In genomic region chr19:32572191-32572590, GRCm38 (mm10) we compare ENCODE assay signal across 32 mouse cellular contexts.
"Had no signal": no experiment of that assay in that cellular context is flagged by ENCODE, and none has a peak within 500 bp of the region (broad histone marks: within the 10 kb centered on the region; RNA-seq: fewer than 3 reads in every experiment).

No protein-coding gene starts in this region.

- H3K27me3 ChIP-seq: limb, embryonic 12.5 days; limb, embryonic 13.5 days; limb, embryonic 15.5 days; liver, embryonic 13.5 days; liver, embryonic 15.5 days; lung, embryonic 15.5 days; midbrain, embryonic 12.5 days; midbrain, embryonic 13.5 days; midbrain, embryonic 15.5 days; neural tube, embryonic 12.5 days had no signal

- H3K27ac ChIP-seq: left cerebral cortex, adult 2 months; limb, embryonic 10.5 days; limb, embryonic 12.5 days; limb, embryonic 13.5 days; limb, embryonic 15.5 days; liver, embryonic 14.5 days; lung, embryonic 15.5 days; macrophage; midbrain, embryonic 10.5 days; midbrain, embryonic 12.5 days; midbrain, embryonic 13.5 days; midbrain, embryonic 15.5 days; neural tube, embryonic 12.5 days had no signal

- DNase-seq: left cerebral cortex, postnatal 4 days; liver; liver, embryonic 13.5 days; liver, postnatal 0 days; lung, adult 18-20 months; lung, adult 2 months; lung, embryonic 14.5 days; lung, postnatal 10 days; lung, postnatal 14 days; lung, postnatal 36 days; lung, postnatal 4 days; midbrain, embryonic 14.5 days had no signal

- H3K4me2 ChIP-seq: limb, embryonic 12.5 days; limb, embryonic 13.5 days; limb, embryonic 15.5 days; liver, embryonic 11.5 days; liver, embryonic 13.5 days; liver, embryonic 15.5 days; lung, embryonic 14.5 days; lung, embryonic 15.5 days; midbrain, embryonic 11.5 days; midbrain, embryonic 12.5 days; midbrain, embryonic 13.5 days; midbrain, embryonic 15.5 days; neural tube, embryonic 12.5 days had no signal

- H3K9ac ChIP-seq: limb, embryonic 12.5 days; limb, embryonic 13.5 days; limb, embryonic 15.5 days; liver, embryonic 13.5 days; liver, embryonic 14.5 days; liver, embryonic 15.5 days; liver, postnatal 0 days; lung, embryonic 14.5 days; lung, embryonic 15.5 days; midbrain, embryonic 12.5 days; midbrain, embryonic 13.5 days; midbrain, embryonic 15.5 days; neural tube, embryonic 12.5 days had no signal

- H3K36me3 ChIP-seq: limb, embryonic 10.5 days; limb, embryonic 12.5 days; limb, embryonic 13.5 days; limb, embryonic 15.5 days; liver, embryonic 13.5 days; liver, embryonic 15.5 days; lung, embryonic 15.5 days; midbrain, embryonic 10.5 days; midbrain, embryonic 12.5 days; midbrain, embryonic 13.5 days; midbrain, embryonic 15.5 days; neural tube, embryonic 12.5 days had no signal

- H3K4me1 ChIP-seq: limb, embryonic 10.5 days; limb, embryonic 12.5 days; lung, embryonic 15.5 days; midbrain, embryonic 10.5 days; midbrain, embryonic 12.5 days; midbrain, embryonic 13.5 days; midbrain, embryonic 15.5 days; neural tube, embryonic 12.5 days had no signal

- H3K9me3 ChIP-seq: limb, embryonic 10.5 days; limb, embryonic 12.5 days; limb, embryonic 13.5 days; limb, embryonic 15.5 days; liver, embryonic 13.5 days; liver, embryonic 15.5 days; lung, embryonic 15.5 days; megakaryocyte, embryonic 14.5 days; midbrain, embryonic 10.5 days; midbrain, embryonic 12.5 days; midbrain, embryonic 13.5 days; midbrain, embryonic 15.5 days; neural tube, embryonic 12.5 days had no signal

- ATAC-seq: liver, postnatal 0 days; lung, postnatal 0 days; midbrain, embryonic 13.5 days; midbrain, embryonic 15.5 days; midbrain, embryonic 16.5 days had no signal

- H3K4me3 ChIP-seq: left cerebral cortex, adult 2 months; limb, embryonic 10.5 days; limb, embryonic 12.5 days; limb, embryonic 13.5 days; limb, embryonic 15.5 days; liver, embryonic 13.5 days; liver, embryonic 15.5 days; lung, embryonic 15.5 days; megakaryocyte, embryonic 14.5 days; midbrain, embryonic 10.5 days; midbrain, embryonic 12.5 days; midbrain, embryonic 13.5 days; midbrain, embryonic 15.5 days; myocyte; neural tube, embryonic 12.5 days had no signal
